Mouse (Mus musculus) lung, postnatal 0 days (tissue): ENCODE data around the gene Grhl3.

Experiments used
- CTCF ChIP-seq: IDR thresholded peaks from 2 replicates; pipeline ENCODE4 v1.5.1; 2016; ENCODE audit warnings: antibody characterized with exemption, mild to moderate bottlenecking
- EP300 ChIP-seq: IDR thresholded peaks from 2 replicates; pipeline ENCODE4 v1.6.1; 2016; ENCODE audit warnings: antibody characterized with exemption, mild to moderate bottlenecking, control low read depth

DNA sequence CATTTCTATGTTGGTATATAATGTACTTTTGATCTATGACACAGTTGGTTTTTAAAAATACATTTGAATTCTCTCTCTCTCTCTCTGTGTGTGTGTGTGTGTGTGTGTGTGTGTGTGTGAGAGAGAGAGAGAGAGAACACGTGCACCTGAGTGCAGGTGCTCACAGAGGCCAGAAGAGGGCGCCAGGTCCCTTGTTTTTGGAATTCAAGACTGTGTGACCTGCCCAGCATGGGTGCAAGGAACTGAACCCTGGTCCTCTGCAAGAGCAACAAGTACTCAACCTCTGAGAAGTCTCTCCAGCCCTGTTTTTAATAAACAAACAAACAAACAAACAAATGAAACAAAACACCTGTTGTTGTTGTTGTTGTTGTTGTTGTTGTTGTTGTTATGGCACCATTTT lies 36.6 kb upstream of the Grhl3 start:
- TF ChIP-seq CTCF (no peak), EP300 (no peak)
